Mouse (Mus musculus) bone marrow, adult 2 months (tissue): ENCODE results near the gene Usf1.

ENCODE experiments used
- CTCF ChIP-seq: fragments of 200-500 bp; IDR thresholded peaks from 2 replicates; pipeline ENCODE4 v1.5.1; 2011; ENCODE audit warnings: low read length, control low read depth; ENCODE audit not compliant: control insufficient read depth, insufficient read depth
- POLR2A ChIP-seq: fragments of 200-500 bp; IDR thresholded peaks from 2 replicates; pipeline ENCODE4 v1.6.1; 2011; ENCODE audit warnings: low read depth, mild to moderate bottlenecking, control low read depth, low read length, borderline replicate concordance; ENCODE audit not compliant: control insufficient read depth

- no peak for TF ChIP-seq CTCF
- peak; percentile 72; the same call in 1 of the 2 replicates for TF ChIP-seq POLR2A
These were observed at the start of gene Usf1 for GRCm38 (mm10) chr1:171410947-171411484.
